Comparison of ENCODE assay signal across 17 mouse cellular contexts in the genomic region with DNA sequence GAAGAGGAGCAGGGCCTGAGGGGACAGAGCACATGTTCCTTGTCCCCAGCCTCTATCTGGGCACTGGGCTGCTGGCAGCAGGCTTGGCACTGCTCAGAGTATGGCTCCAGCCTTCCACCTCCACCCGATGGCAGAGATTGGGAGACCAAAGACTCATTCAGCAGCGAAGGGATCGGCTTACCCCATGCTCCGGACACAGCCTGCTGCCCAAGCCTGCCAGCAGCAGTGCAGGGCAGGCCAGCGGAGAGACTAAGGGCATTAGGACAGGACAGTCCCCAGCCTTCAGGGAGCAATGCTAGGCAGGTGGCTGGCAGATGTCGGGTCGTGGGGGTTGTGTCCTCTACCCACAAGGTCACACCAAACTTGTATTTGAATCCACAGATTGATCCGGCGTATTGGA.
DNase-seq lines count a peak whose midpoint lies in the region; ATAC-seq and TF ChIP-seq lines count a peak whose summit lies in the region.
"Had no signal": no experiment of that assay in that cellular context is flagged by ENCODE, and none has a peak within 500 bp of the region (broad histone marks: within the 10 kb centered on the region; RNA-seq: fewer than 3 reads in every experiment).

No protein-coding gene starts in this region.

- DNase-seq in cerebellum, postnatal 10 days: peak; percentile 34 to 47
- no peak for DNase-seq in cerebellum, adult 2 months
- peak; percentile 96 for DNase-seq in heart, adult 11 months
- DNase-seq in heart, adult 9 months (ENCODE audit: low spot score in 2 of 2): no peak
- no peak for DNase-seq in midbrain, embryonic 10.5 days (ENCODE audit: low spot score)
- no peak for DNase-seq in midbrain, embryonic 11.5 days (ENCODE audit: low spot score, missing footprints)
- DNase-seq: adrenal gland, adult 2 months; cerebellum, adult 8-10 months; kidney, postnatal 10 days; liver, postnatal 0 days; lung, postnatal 10 days; midbrain, embryonic 14.5 days; thymus, postnatal 25 days had no signal

- TF ChIP-seq POLR2A in cerebellum, adult 2 months (IDR thresholded peaks at IDR 0.05; ENCODE audit: borderline replicate concordance, insufficient read depth, low read length): no peak

- H3K9ac ChIP-seq in hindbrain, embryonic 16.5 days (ENCODE audit: low read depth, low read length): peak overlapping the region; percentile 13; the same call in 1 of the 2 replicates
- no peak overlapping the region for H3K9ac ChIP-seq in hindbrain, embryonic 12.5 days
- H3K9ac ChIP-seq in midbrain, embryonic 11.5 days (ENCODE audit: low read length): no peak overlapping the region
- H3K9ac ChIP-seq: liver, postnatal 0 days; neural tube, embryonic 13.5 days had no signal

- no peak for TF ChIP-seq CTCF in cerebellum, adult 2 months (IDR thresholded peaks at IDR 0.05; ENCODE audit: borderline replicate concordance, insufficient read depth, low read depth, low read length)

- 0 out of 2 replicates have a peak, but pooled peaks have one; percentile 23 for ATAC-seq in hindbrain, embryonic 16.5 days
- no peak for ATAC-seq in hindbrain, embryonic 12.5 days (ENCODE audit: low FRiP score)
- no peak for ATAC-seq in midbrain, embryonic 11.5 days (ENCODE audit: low FRiP score)
- ATAC-seq: liver, postnatal 0 days had no signal

- no peaks in the 10 kb centered on the region for H3K9me3 ChIP-seq in hindbrain, embryonic 16.5 days (ENCODE audit: control insufficient read depth, low read length)
- H3K9me3 ChIP-seq in hindbrain, embryonic 12.5 days (replicated peaks): no peaks in the 10 kb centered on the region
- no peaks in the 10 kb centered on the region for H3K9me3 ChIP-seq in midbrain, embryonic 10.5 days (replicated peaks)
- no peaks in the 10 kb centered on the region; the same call in 1 of the 2 replicates for H3K9me3 ChIP-seq in midbrain, embryonic 11.5 days (ENCODE audit: control insufficient read depth, low read length)
- H3K9me3 ChIP-seq: hindbrain, embryonic 10.5 days; neural tube, embryonic 13.5 days had no signal

- H3K4me2 ChIP-seq in hindbrain, embryonic 16.5 days (ENCODE audit: low read length): no peak overlapping the region
- H3K4me2 ChIP-seq in hindbrain, embryonic 12.5 days (replicated peaks): no peak overlapping the region
- no peak overlapping the region for H3K4me2 ChIP-seq in midbrain, embryonic 11.5 days
- H3K4me2 ChIP-seq: neural tube, embryonic 13.5 days had no signal

- WGBS in cerebellum, adult 2 months: 46% methylated on average over 9 of the region's 9 CpGs
- WGBS in hindbrain, embryonic 16.5 days: 72% methylated on average over 9 of the region's 9 CpGs
- WGBS in hindbrain, embryonic 12.5 days: 65% methylated on average over 9 of the region's 9 CpGs
- 75% methylated on average over 9 of the region's 9 CpGs for WGBS in midbrain, embryonic 10.5 days
- 68% methylated on average over 9 of the region's 9 CpGs for WGBS in midbrain, embryonic 11.5 days

- H3K4me3 ChIP-seq in cerebellum, adult 2 months (replicated peaks; ENCODE audit: insufficient read depth, low read depth, low read length): no peak overlapping the region
- H3K4me3 ChIP-seq in hindbrain, embryonic 16.5 days (ENCODE audit: low read length): no peak overlapping the region
- no peak overlapping the region for H3K4me3 ChIP-seq in hindbrain, embryonic 12.5 days
- no peak overlapping the region for H3K4me3 ChIP-seq in midbrain, embryonic 10.5 days
- H3K4me3 ChIP-seq in midbrain, embryonic 11.5 days (ENCODE audit: low read depth, low read length): no peak overlapping the region
- H3K4me3 ChIP-seq: hindbrain, embryonic 10.5 days; neural tube, embryonic 13.5 days had no signal

- no peaks in the 10 kb centered on the region for H3K27me3 ChIP-seq in cerebellum, adult 2 months (ENCODE audit: control insufficient read depth, insufficient read depth, low read length)
- H3K27me3 ChIP-seq in hindbrain, embryonic 16.5 days (replicated peaks; ENCODE audit: control insufficient read depth, insufficient read depth, low read length): no peaks in the 10 kb centered on the region
- no peaks in the 10 kb centered on the region for H3K27me3 ChIP-seq in hindbrain, embryonic 12.5 days
- peaks cover 3% of the 10 kb centered on the region for H3K27me3 ChIP-seq in midbrain, embryonic 10.5 days (ENCODE audit: low read depth, poor library complexity, severe bottlenecking)
- no peaks in the 10 kb centered on the region for H3K27me3 ChIP-seq in midbrain, embryonic 11.5 days (ENCODE audit: control insufficient read depth, insufficient read depth, low read length)
- H3K27me3 ChIP-seq: neural tube, embryonic 13.5 days had no signal

- no peaks in the 10 kb centered on the region for H3K36me3 ChIP-seq in hindbrain, embryonic 16.5 days (ENCODE audit: control insufficient read depth, insufficient read depth, low read length)
- H3K36me3 ChIP-seq in hindbrain, embryonic 12.5 days: peaks cover 10% of the 10 kb centered on the region
- no peaks in the 10 kb centered on the region for H3K36me3 ChIP-seq in midbrain, embryonic 10.5 days
- no peaks in the 10 kb centered on the region for H3K36me3 ChIP-seq in midbrain, embryonic 11.5 days (ENCODE audit: control insufficient read depth, insufficient read depth, low read length)
- H3K36me3 ChIP-seq: neural tube, embryonic 13.5 days had no signal

- no peak overlapping the region for H3K27ac ChIP-seq in cerebellum, adult 2 months (ENCODE audit: insufficient read depth, low read length)
- H3K27ac ChIP-seq in hindbrain, embryonic 16.5 days (ENCODE audit: low read depth, low read length): no peak overlapping the region
- no peak overlapping the region for H3K27ac ChIP-seq in hindbrain, embryonic 12.5 days
- peak overlapping the region; percentile 61; the same call in 1 of the 2 replicates for H3K27ac ChIP-seq in midbrain, embryonic 10.5 days (replicated peaks)
- H3K27ac ChIP-seq in midbrain, embryonic 11.5 days (ENCODE audit: low read depth, low read length): no peak overlapping the region
- H3K27ac ChIP-seq: hindbrain, embryonic 10.5 days; neural tube, embryonic 13.5 days had no signal

- no peaks in the 10 kb centered on the region for H3K4me1 ChIP-seq in cerebellum, adult 2 months (ENCODE audit: control insufficient read depth, insufficient read depth, low read length)
- peaks cover 3% of the 10 kb centered on the region for H3K4me1 ChIP-seq in hindbrain, embryonic 16.5 days (ENCODE audit: control insufficient read depth, insufficient read depth, low read depth, low read length)
- peaks cover 12% of the 10 kb centered on the region for H3K4me1 ChIP-seq in hindbrain, embryonic 12.5 days
- peaks cover 17% of the 10 kb centered on the region for H3K4me1 ChIP-seq in midbrain, embryonic 10.5 days
- peaks cover 4% of the 10 kb centered on the region for H3K4me1 ChIP-seq in midbrain, embryonic 11.5 days (ENCODE audit: control insufficient read depth, insufficient read depth, low read length)

Comparison
In these comparisons a context has a peak if more than half of its experiments do, and no peak if none do; other contexts are left out.
1. DNase-seq: peak in cerebellum, postnatal 10 days (2 of 2) and heart, adult 11 months (single experiment); none in cerebellum, adult 2 months (0 of 2), heart, adult 9 months (0 of 2), midbrain, embryonic 10.5 days (single experiment) and midbrain, embryonic 11.5 days (single experiment).